Comparison of ENCODE assay signal across 8 mouse cellular contexts in genomic region chr14:52304644-52305271, GRCm38 (mm10). TPM values are rescaled to one million over a fixed set of nuclear protein-coding genes. Genes with fewer than 3 reads are reported as not detected.
DNase-seq lines count a peak whose midpoint lies in the region; ATAC-seq and TF ChIP-seq lines count a peak whose summit lies in the region.

TSS of gene Mettl3 (minus strand) at chr14:52305128.

- H3K27ac ChIP-seq in forebrain, embryonic 12.5 days: peak within 1 kb of the TSS; percentile 94
- peak within 1 kb of the TSS; percentile 92 for H3K27ac ChIP-seq in heart, postnatal 0 days (ENCODE audit: low read depth)
- H3K27ac ChIP-seq in liver, embryonic 16.5 days (ENCODE audit: low read length): peak within 1 kb of the TSS; percentile 89
- H3K27ac ChIP-seq in neural tube, embryonic 13.5 days (replicated peaks): peak within 1 kb of the TSS; percentile 93
- H3K27ac ChIP-seq in testis, adult 2 months (ENCODE audit: control insufficient read depth, insufficient read depth, low read depth, low read length): peak within 1 kb of the TSS; percentile 95

- peaks cover 24% of the 10 kb centered on the region for H3K4me1 ChIP-seq in E14TG2a.4 (replicated peaks; ENCODE audit: low read depth, low read length)
- peaks cover 6% of the 10 kb centered on the region for H3K4me1 ChIP-seq in forebrain, embryonic 12.5 days
- H3K4me1 ChIP-seq in heart, postnatal 0 days (ENCODE audit: control insufficient read depth, insufficient read depth): peaks cover 6% of the 10 kb centered on the region; the same call in 1 of the 2 replicates
- peaks cover 22% of the 10 kb centered on the region for H3K4me1 ChIP-seq in liver, embryonic 16.5 days (ENCODE audit: control insufficient read depth, low read depth, low read length)
- H3K4me1 ChIP-seq in neural tube, embryonic 13.5 days (replicated peaks): peaks cover 18% of the 10 kb centered on the region
- H3K4me1 ChIP-seq in testis, adult 2 months (ENCODE audit: control insufficient read depth, insufficient read depth, low read length): peaks cover 3% of the 10 kb centered on the region; the same call in 1 of the 2 replicates

- H3K4me2 ChIP-seq in forebrain, embryonic 12.5 days: peak within 1 kb of the TSS; percentile 66
- peak within 1 kb of the TSS; percentile 92 for H3K4me2 ChIP-seq in heart, postnatal 0 days (ENCODE audit: low read depth, low read length)
- H3K4me2 ChIP-seq in liver, embryonic 16.5 days (ENCODE audit: low read depth, low read length): peak within 1 kb of the TSS; percentile 86
- peak within 1 kb of the TSS; percentile 78 for H3K4me2 ChIP-seq in neural tube, embryonic 13.5 days

- TF ChIP-seq CTCF in E14TG2a.4 (conservative IDR thresholded peaks at IDR 0.05; ENCODE audit: low read length): no peak
- no peak; the same call in 1 of the 2 replicates for TF ChIP-seq CTCF in heart, postnatal 0 days (IDR thresholded peaks at IDR 0.05; ENCODE audit: low read depth)
- no peak for TF ChIP-seq CTCF in testis, adult 2 months (IDR thresholded peaks at IDR 0.05; ENCODE audit: control insufficient read depth, insufficient read depth, insufficient replicate concordance, low read depth, low read length)

- peak; percentile 96 for ATAC-seq in forebrain, embryonic 12.5 days (ENCODE audit: low FRiP score)
- peak; percentile 96 for ATAC-seq in heart, postnatal 0 days (ENCODE audit: insufficient read depth, low read depth)
- peak; percentile 92 for ATAC-seq in liver, embryonic 16.5 days (ENCODE audit: low read depth)
- peak; percentile 94 for ATAC-seq in neural tube, embryonic 13.5 days (ENCODE audit: low read depth)

- under 1% methylated on average over 46 of the region's 46 CpGs for WGBS in forebrain, embryonic 12.5 days
- WGBS in heart, postnatal 0 days: under 1% methylated on average over 46 of the region's 46 CpGs
- WGBS in liver, embryonic 16.5 days (ENCODE audit: insufficient replicate concordance): under 1% methylated on average over 46 of the region's 46 CpGs
- under 1% methylated on average over 46 of the region's 46 CpGs for WGBS in neural tube, embryonic 13.5 days

- peak; percentile 62; the same call in 1 of the 2 replicates for TF ChIP-seq POLR2A in testis, adult 2 months (IDR thresholded peaks at IDR 0.05; ENCODE audit: control insufficient read depth, low read depth, low read length)

- peaks cover 23% of the 10 kb centered on the region for H3K36me3 ChIP-seq in E14TG2a.4 (ENCODE audit: insufficient read depth, low read length)
- H3K36me3 ChIP-seq in forebrain, embryonic 12.5 days (replicated peaks): peaks cover 21% of the 10 kb centered on the region
- peaks cover 5% of the 10 kb centered on the region for H3K36me3 ChIP-seq in heart, postnatal 0 days (replicated peaks; ENCODE audit: control insufficient read depth, insufficient read depth, low read length)
- H3K36me3 ChIP-seq in liver, embryonic 16.5 days (ENCODE audit: control insufficient read depth, insufficient read depth): peaks cover 5% of the 10 kb centered on the region; the same call in 1 of the 2 replicates
- H3K36me3 ChIP-seq in neural tube, embryonic 13.5 days: peaks cover 26% of the 10 kb centered on the region
- no peaks in the 10 kb centered on the region for H3K36me3 ChIP-seq in testis, adult 2 months (ENCODE audit: control insufficient read depth, insufficient read depth, low read length)

- peak within 1 kb of the TSS; percentile 81 for H3K9ac ChIP-seq in forebrain, embryonic 12.5 days
- peak within 1 kb of the TSS; percentile 67 for H3K9ac ChIP-seq in heart, postnatal 0 days (replicated peaks; ENCODE audit: low read depth, low read length)
- H3K9ac ChIP-seq in liver, embryonic 16.5 days (ENCODE audit: low read depth, low read length): peak within 1 kb of the TSS; percentile 69
- peak within 1 kb of the TSS; percentile 79 for H3K9ac ChIP-seq in neural tube, embryonic 13.5 days

- TF ChIP-seq EP300 in heart, postnatal 0 days (IDR thresholded peaks at IDR 0.05; ENCODE audit: low read depth): 0 out of 2 replicates have a peak, but pooled peaks have one; percentile 52

- H3K27me3 ChIP-seq in E14TG2a.4 (ENCODE audit: insufficient read depth, low read length): no peaks in the 10 kb centered on the region
- no peaks in the 10 kb centered on the region for H3K27me3 ChIP-seq in forebrain, embryonic 12.5 days
- no peaks in the 10 kb centered on the region for H3K27me3 ChIP-seq in heart, postnatal 0 days (ENCODE audit: control insufficient read depth, insufficient read depth, low read length)
- H3K27me3 ChIP-seq in liver, embryonic 16.5 days (ENCODE audit: control insufficient read depth, insufficient read depth, low read depth, low read length): no peaks in the 10 kb centered on the region
- no peaks in the 10 kb centered on the region for H3K27me3 ChIP-seq in neural tube, embryonic 13.5 days
- H3K27me3 ChIP-seq in testis, adult 2 months (ENCODE audit: control insufficient read depth, insufficient read depth, low read length): no peaks in the 10 kb centered on the region

- peak within 1 kb of the TSS; percentile 90 for H3K4me3 ChIP-seq in E14TG2a.4 (replicated peaks; ENCODE audit: low read length)
- H3K4me3 ChIP-seq in forebrain, embryonic 12.5 days (replicated peaks): peak within 1 kb of the TSS; percentile 72
- H3K4me3 ChIP-seq in heart, postnatal 0 days (ENCODE audit: low read depth, low read length): peak within 1 kb of the TSS; percentile 67
- H3K4me3 ChIP-seq in liver, embryonic 16.5 days (ENCODE audit: low read depth, low read length): peak within 1 kb of the TSS; percentile 70
- H3K4me3 ChIP-seq in neural tube, embryonic 13.5 days: peak within 1 kb of the TSS; percentile 69
- peak within 1 kb of the TSS; percentile 80 for H3K4me3 ChIP-seq in testis, adult 2 months (ENCODE audit: control insufficient read depth, low read depth, low read length)

- peak; percentile 89 for DNase-seq in c-Kit-positive CD71-positive TER-119-positive erythroid progenitor cells, embryonic 14.5 days (ENCODE audit: low spot score)
- peak; percentile 95 for DNase-seq in heart, postnatal 0 days (ENCODE audit: low spot score)
- peak; percentile 94 to 96 for DNase-seq in kidney, postnatal 4 days

- H3K9me3 ChIP-seq in E14TG2a.4 (ENCODE audit: low read length): no peaks in the 10 kb centered on the region
- no peaks in the 10 kb centered on the region for H3K9me3 ChIP-seq in forebrain, embryonic 12.5 days
- no peaks in the 10 kb centered on the region for H3K9me3 ChIP-seq in heart, postnatal 0 days (replicated peaks; ENCODE audit: control insufficient read depth, low read length)
- no peaks in the 10 kb centered on the region for H3K9me3 ChIP-seq in liver, embryonic 16.5 days (replicated peaks; ENCODE audit: control insufficient read depth, low read length)
- no peaks in the 10 kb centered on the region for H3K9me3 ChIP-seq in neural tube, embryonic 13.5 days

RNA-seq across cellular contexts. Expression of gene Mettl3, which starts in this region (rescaled TPM):
- polyA plus RNA-seq in forebrain, embryonic 12.5 days (2016; fragmentation: Nextera tagmentation; extraction: Ambion mirVana): 54.8 and 56.4 TPM in 2 replicates
- total RNA-seq in heart, postnatal 0 days (2014; rRNA removed; ENCODE audit: low replicate concordance): 11.4 and 16.0 TPM in 2 replicates
- 14.1 and 14.8 TPM in 2 replicates for polyA plus RNA-seq in heart, postnatal 0 days (2015; fragmentation: Nextera tagmentation; extraction: Ambion mirVana)
- 15.0 and 16.5 TPM in 2 replicates for polyA plus RNA-seq in liver, embryonic 16.5 days (2015; fragmentation: Nextera tagmentation; extraction: Ambion mirVana)
- 53.2 and 60.8 TPM in 2 replicates for polyA plus RNA-seq in neural tube, embryonic 13.5 days (2015; fragmentation: Nextera tagmentation; extraction: Ambion mirVana)
- 7.8 and 9.6 TPM in 2 replicates for polyA plus RNA-seq in testis, adult 2 months (2012; rRNA removed)

Comparison
In these comparisons a context has a peak if more than half of its experiments do, and no peak if none do; other contexts are left out.
1. Peak in every context shown above with its lines: DNase-seq, ATAC-seq, H3K4me3 ChIP-seq and H3K27ac ChIP-seq.